Mouse (Mus musculus) bone marrow macrophage, adult 2 months (primary cell): ENCODE results near the gene Cep89.

Experiments
- CTCF ChIP-seq: IDR thresholded peaks from 2 replicates; pipeline ENCODE4 v1.5.1; 2012; ENCODE audit warnings: low read depth, mild to moderate bottlenecking, low read length, moderate library complexity
- POLR2A ChIP-seq: IDR thresholded peaks from 2 replicates; pipeline ENCODE4 v1.6.1; 2012; ENCODE audit warnings: mild to moderate bottlenecking, low read depth, low read length, borderline replicate concordance

GRCm38 (mm10) chr7:35381861-35382260 is 15.0 kb upstream of the Cep89 start:
- TF ChIP-seq POLR2A (no peak), CTCF (no peak)
